Mouse (Mus musculus) MEL-GATA-1-ER (cell line): ENCODE data around the gene Hist1h4k.
"Not testable (repeated sequence)": the region's sequence is repeated elsewhere in the genome, so short reads cannot be mapped to it uniquely, and the experiment has no call there.

Experiments used
- DNase-seq: peaks from one replicate; pipeline ENCODE4 v3.0.0-alpha.2; 2012; ENCODE audit warnings: low read depth; ENCODE audit errors: extremely low read depth

Gene Hist1h4k

GRCm38 (mm10) chr13:21721107-21721756, 29.1 kb downstream of the Hist1h4k start:
- not testable (repeated sequence) for DNase-seq

GRCm38 (mm10) chr13:21718381-21719080, 31.8 kb downstream of the Hist1h4k start:
- DNase-seq = peak; percentile 67

- peak; percentile 96 for DNase-seq
These were observed 32.6 kb downstream of the Hist1h4k start, which contains the start of gene Hist1h3h for GRCm38 (mm10) chr13:21717397-21718357. Hist1h3h (plus strand) TSS chr13:21717659.

- peak; percentile 60 for DNase-seq
These were observed 33.5 kb downstream of the Hist1h4k start for GRCm38 (mm10) chr13:21716540-21717391.

GRCm38 (mm10) chr13:21715864-21716539, 34.3 kb downstream of the Hist1h4k start, which contains the start of the genes Hist1h2bl and Hist1h2ai:
Hist1h2bl (minus strand) TSS chr13:21716143.
Hist1h2ai (plus strand) TSS chr13:21716422.
- peak; percentile 97 for DNase-seq

GRCm38 (mm10) chr13:21715131-21715863, 35.0 kb downstream of the Hist1h4k start:
- peak; percentile 66 for DNase-seq

GRCm38 (mm10) chr13:21714725-21715124, 35.6 kb downstream of the Hist1h4k start:
- peak; percentile 79 for DNase-seq

- no peak for DNase-seq
These were observed 38.6 kb downstream of the Hist1h4k start for GRCm38 (mm10) chr13:21711698-21712097.

- DNase-seq = no peak
These were observed 39.3 kb downstream of the Hist1h4k start for GRCm38 (mm10) chr13:21710821-21711525.

GRCm38 (mm10) chr13:21710031-21710711, 40.1 kb downstream of the Hist1h4k start:
- DNase-seq = peak; percentile 67

GRCm38 (mm10) chr13:21706669-21707068, 43.6 kb downstream of the Hist1h4k start:
- DNase-seq = no peak
